Mouse (Mus musculus): ENCODE data around the gene Thra.

- TF ChIP-seq CTCF (IDR thresholded peaks at IDR 0.05; ENCODE audit: extremely low read depth, insufficient read length, insufficient replicate concordance, low read depth, low read length) (no peak), POLR2A (IDR thresholded peaks at IDR 0.05; ENCODE audit: low read depth, low read length) (no peak)
Measured at GRCm38 (mm10) chr11:98789219-98789807, 48.9 kb downstream of the Thra start.

Measured in small intestine, adult 2 months (tissue).